Mouse (Mus musculus): Measurements from ENCODE around the gene Kctd17. TPM values are rescaled to one million over a fixed set of nuclear protein-coding genes. Genes with fewer than 3 reads are reported as not detected.

The Kctd17 gene
- 163 and 184 TPM in 2 replicates for polyA plus RNA-seq (2012; rRNA removed)

GRCm38 (mm10) chr15:78428391-78429138 is at the start of gene Kctd17:
Kctd17 (plus strand) TSS chr15:78428564.
- Histone ChIP-seq H3K27me3 (replicated peaks; ENCODE audit: control insufficient read depth, insufficient read depth, low read length) (no peaks in the 10 kb centered on the region), H3K4me1 (ENCODE audit: control insufficient read depth, insufficient read depth, low read length) (peaks cover 26% of the 10 kb centered on the region; the same call in 1 of the 2 replicates), H3K36me3 (ENCODE audit: control insufficient read depth, insufficient read depth, low read length) (no peaks in the 10 kb centered on the region), H3K27ac (ENCODE audit: insufficient read depth, low read depth, low read length) (peak within 1 kb of the TSS; percentile 91), H3K4me3 (ENCODE audit: insufficient read depth, low read depth, low read length) (peak within 1 kb of the TSS; percentile 66)
- peak; percentile 86 for DNase-seq
- TF ChIP-seq CTCF (conservative IDR thresholded peaks at IDR 0.05; ENCODE audit: insufficient read depth, insufficient read length, low read depth, low read length): no peak
- TF ChIP-seq POLR2A (IDR thresholded peaks at IDR 0.05; ENCODE audit: low read depth, low read length): no peak
- WGBS: 1% methylated on average over 52 of the region's 52 CpGs

GRCm38 (mm10) chr15:78380208-78380607 is 48.2 kb upstream of the Kctd17 start:
- 67% methylated on average over 2 of the region's 2 CpGs for WGBS
- Histone ChIP-seq H3K4me3 (ENCODE audit: insufficient read depth, low read depth, low read length) (no peak overlapping the region), H3K27me3 (replicated peaks; ENCODE audit: control insufficient read depth, insufficient read depth, low read length) (no peaks in the 10 kb centered on the region), H3K4me1 (ENCODE audit: control insufficient read depth, insufficient read depth, low read length) (peaks cover 16% of the 10 kb centered on the region; the same call in 1 of the 2 replicates), H3K27ac (ENCODE audit: insufficient read depth, low read depth, low read length) (no peak overlapping the region), H3K36me3 (ENCODE audit: control insufficient read depth, insufficient read depth, low read length) (no peaks in the 10 kb centered on the region)
- no peak for DNase-seq
- TF ChIP-seq CTCF (conservative IDR thresholded peaks at IDR 0.05; ENCODE audit: insufficient read depth, insufficient read length, low read depth, low read length) (no peak), POLR2A (IDR thresholded peaks at IDR 0.05; ENCODE audit: low read depth, low read length) (no peak)

- no peaks in the 10 kb centered on the region for H3K36me3 ChIP-seq (ENCODE audit: control insufficient read depth, insufficient read depth, low read length)
- 79% methylated on average over 4 of the region's 4 CpGs for WGBS
- TF ChIP-seq CTCF (conservative IDR thresholded peaks at IDR 0.05; ENCODE audit: insufficient read depth, insufficient read length, low read depth, low read length) (no peak), POLR2A (IDR thresholded peaks at IDR 0.05; ENCODE audit: low read depth, low read length) (no peak)
- no peaks in the 10 kb centered on the region for H3K27me3 ChIP-seq (replicated peaks; ENCODE audit: control insufficient read depth, insufficient read depth, low read length)
- no peak for DNase-seq
- H3K27ac ChIP-seq (ENCODE audit: insufficient read depth, low read depth, low read length): no peak overlapping the region
- peaks cover 16% of the 10 kb centered on the region; the same call in 1 of the 2 replicates for H3K4me1 ChIP-seq (ENCODE audit: control insufficient read depth, insufficient read depth, low read length)
- H3K4me3 ChIP-seq (ENCODE audit: insufficient read depth, low read depth, low read length): no peak overlapping the region
Measured at GRCm38 (mm10) chr15:78380741-78381140, 47.6 kb upstream of the Kctd17 start.

- WGBS: 78% methylated on average over 4 of the region's 4 CpGs
- peak; percentile 64 for DNase-seq
- Histone ChIP-seq H3K4me1 (ENCODE audit: control insufficient read depth, insufficient read depth, low read length) (peaks cover 16% of the 10 kb centered on the region; the same call in 1 of the 2 replicates), H3K27me3 (replicated peaks; ENCODE audit: control insufficient read depth, insufficient read depth, low read length) (no peaks in the 10 kb centered on the region), H3K4me3 (ENCODE audit: insufficient read depth, low read depth, low read length) (no peak overlapping the region), H3K27ac (ENCODE audit: insufficient read depth, low read depth, low read length) (no peak overlapping the region), H3K36me3 (ENCODE audit: control insufficient read depth, insufficient read depth, low read length) (no peaks in the 10 kb centered on the region)
- no peak for TF ChIP-seq POLR2A (IDR thresholded peaks at IDR 0.05; ENCODE audit: low read depth, low read length)
- no peak for TF ChIP-seq CTCF (conservative IDR thresholded peaks at IDR 0.05; ENCODE audit: insufficient read depth, insufficient read length, low read depth, low read length)
Measured at GRCm38 (mm10) chr15:78382115-78382514, 46.2 kb upstream of the Kctd17 start.

GRCm38 (mm10) chr15:78383450-78384219 is 44.7 kb upstream of the Kctd17 start:
- Histone ChIP-seq H3K4me1 (ENCODE audit: control insufficient read depth, insufficient read depth, low read length) (peaks cover 16% of the 10 kb centered on the region; the same call in 1 of the 2 replicates), H3K4me3 (ENCODE audit: insufficient read depth, low read depth, low read length) (no peak overlapping the region), H3K27ac (ENCODE audit: insufficient read depth, low read depth, low read length) (peak overlapping the region; percentile 12; the same call in 1 of the 2 replicates), H3K36me3 (ENCODE audit: control insufficient read depth, insufficient read depth, low read length) (no peaks in the 10 kb centered on the region), H3K27me3 (replicated peaks; ENCODE audit: control insufficient read depth, insufficient read depth, low read length) (no peaks in the 10 kb centered on the region)
- TF ChIP-seq CTCF (conservative IDR thresholded peaks at IDR 0.05; ENCODE audit: insufficient read depth, insufficient read length, low read depth, low read length): no peak
- no peak for TF ChIP-seq POLR2A (IDR thresholded peaks at IDR 0.05; ENCODE audit: low read depth, low read length)
- WGBS: 60% methylated on average over 11 of the region's 11 CpGs
- DNase-seq: peak; percentile 92

- no peaks in the 10 kb centered on the region for H3K27me3 ChIP-seq (replicated peaks; ENCODE audit: control insufficient read depth, insufficient read depth, low read length)
- H3K36me3 ChIP-seq (ENCODE audit: control insufficient read depth, insufficient read depth, low read length): no peaks in the 10 kb centered on the region
- TF ChIP-seq CTCF (conservative IDR thresholded peaks at IDR 0.05; ENCODE audit: insufficient read depth, insufficient read length, low read depth, low read length) (no peak), POLR2A (IDR thresholded peaks at IDR 0.05; ENCODE audit: low read depth, low read length) (no peak)
- DNase-seq: peak; percentile 36
- H3K27ac ChIP-seq (ENCODE audit: insufficient read depth, low read depth, low read length): peak overlapping the region; percentile 12; the same call in 1 of the 2 replicates
- WGBS: 56% methylated on average over 7 of the region's 7 CpGs
- peaks cover 16% of the 10 kb centered on the region; the same call in 1 of the 2 replicates for H3K4me1 ChIP-seq (ENCODE audit: control insufficient read depth, insufficient read depth, low read length)
- H3K4me3 ChIP-seq (ENCODE audit: insufficient read depth, low read depth, low read length): no peak overlapping the region
Measured at GRCm38 (mm10) chr15:78384220-78385116, 43.9 kb upstream of the Kctd17 start.

All from kidney, adult 2 months (tissue).